Mouse (Mus musculus): ENCODE measurements around the gene Gpr150.

The Gpr150 gene

DNA sequence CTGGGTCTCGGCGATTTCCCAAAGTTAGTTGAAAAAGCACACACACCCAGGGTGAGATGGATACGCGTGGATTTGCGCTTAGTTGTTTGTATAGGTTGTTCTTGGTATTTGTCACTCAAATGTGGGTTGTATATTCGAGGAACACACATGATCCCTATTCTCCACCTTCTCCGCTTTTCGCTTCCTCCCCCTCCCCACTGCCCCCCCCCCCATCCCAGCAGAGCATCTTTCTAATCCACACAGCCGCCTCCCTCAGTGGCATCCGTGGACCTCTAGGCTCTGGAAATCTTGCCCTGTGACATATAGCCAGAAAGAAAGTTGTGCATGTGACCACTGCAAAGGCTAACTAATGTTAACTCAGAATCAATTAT lies at the start of gene Gpr150:
Gpr150 (minus strand) TSS at position 101 of the 371 bp plus-strand sequence.
- no peak for DNase-seq

- no peak for DNase-seq
These were observed 45.2 kb upstream of the Gpr150 start for GRCm38 (mm10) chr13:76101989-76102388.

GRCm38 (mm10) chr13:76098493-76099303 lies 41.9 kb upstream of the Gpr150 start, which contains the start of the genes Arsk and Ttc37:
Gene Arsk, minus strand, starts transcription at chr13:76098660.
Gene Ttc37, plus strand, starts transcription at chr13:76098734.
- peak; percentile 91 to 94 for DNase-seq

GRCm38 (mm10) chr13:76098116-76098492 lies 41.3 kb upstream of the Gpr150 start:
- DNase-seq = no peak

- DNase-seq = no peak
These were observed 17.5 kb upstream of the Gpr150 start for GRCm38 (mm10) chr13:76074323-76074722.

GRCm38 (mm10) chr13:76064363-76064945 lies 7.7 kb upstream of the Gpr150 start:
- DNase-seq = no peak

- no peak for DNase-seq
These were observed 6.8 kb upstream of the Gpr150 start for GRCm38 (mm10) chr13:76063548-76063947.

- no peak for DNase-seq
These were observed 5.8 kb upstream of the Gpr150 start for GRCm38 (mm10) chr13:76062569-76062968.

DNA sequence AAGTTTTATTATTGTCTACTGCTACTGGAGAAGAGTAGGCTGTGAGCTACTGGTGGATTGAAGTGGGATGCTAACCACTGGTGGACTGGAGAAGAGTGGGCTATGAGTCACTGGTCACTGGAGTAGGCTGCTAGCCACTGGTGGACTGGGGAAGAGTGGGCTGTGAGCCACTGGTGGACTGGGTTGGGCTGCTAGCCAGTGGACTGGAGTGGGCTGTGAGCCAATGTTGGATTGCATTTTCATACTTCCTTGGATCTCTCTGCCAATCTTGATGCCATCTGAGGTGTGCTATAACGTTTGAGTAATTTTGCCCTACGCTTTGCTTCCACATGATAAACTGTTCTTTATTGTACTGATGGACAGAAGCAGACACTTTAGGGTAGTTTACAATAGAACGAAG lies 5.3 kb upstream of the Gpr150 start:
- DNase-seq = no peak

DNA sequence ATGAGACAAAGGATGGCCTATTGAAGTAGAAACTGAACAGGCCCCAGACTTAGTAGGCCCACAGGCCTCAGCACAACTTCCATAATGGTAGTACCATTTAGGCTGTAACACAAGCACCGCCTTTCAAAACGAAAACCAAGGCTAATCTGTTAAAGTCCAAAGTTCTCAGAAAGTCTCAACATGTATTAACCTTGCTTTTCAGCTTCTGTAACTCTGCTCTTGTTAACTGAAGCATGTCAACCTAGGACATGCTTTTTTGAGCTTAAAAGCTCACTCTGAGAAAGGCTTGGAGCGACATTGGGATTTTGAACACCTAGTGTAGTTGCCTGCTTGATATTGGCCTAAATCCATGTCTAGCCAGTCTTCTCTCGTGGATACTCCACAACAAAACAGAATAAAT lies 2.8 kb upstream of the Gpr150 start:
- no peak for DNase-seq

DNA sequence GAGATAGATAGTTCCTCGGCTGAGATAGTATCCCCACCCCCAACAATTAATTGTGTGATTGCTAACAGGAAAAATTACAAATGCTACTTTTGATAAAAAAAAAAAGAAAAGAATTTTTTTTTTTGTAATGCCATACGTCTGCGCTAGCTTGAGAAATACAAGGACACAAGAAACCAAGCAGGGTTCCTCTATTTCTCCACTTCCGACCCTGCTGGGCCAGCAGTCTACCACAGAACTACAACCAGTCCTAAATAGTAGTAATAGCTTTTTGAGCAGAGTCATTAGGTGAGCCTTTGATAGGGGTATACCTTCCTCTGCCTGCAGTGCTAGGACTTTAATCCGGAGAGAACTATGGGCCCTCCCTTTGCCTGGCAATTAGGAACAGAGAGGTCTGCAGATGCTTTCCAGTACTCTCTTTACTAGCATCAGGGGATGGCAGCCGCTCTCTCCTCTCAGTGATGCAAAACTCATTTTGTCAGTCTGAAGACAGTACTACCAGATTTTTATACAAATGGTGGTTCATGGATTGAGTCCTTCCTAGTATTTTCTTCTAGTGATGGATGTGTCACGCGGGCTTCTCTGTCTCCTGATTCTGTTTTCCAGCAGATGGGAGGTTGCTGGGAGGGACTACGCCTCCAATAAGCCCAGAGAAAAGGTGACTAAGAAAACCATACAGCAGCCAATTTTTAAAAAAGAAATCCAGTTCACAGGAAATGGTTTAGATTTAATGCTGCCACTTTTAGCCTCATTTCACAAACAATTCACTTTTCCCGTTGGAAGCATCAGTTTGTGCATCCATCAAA lies 672 bp upstream of the Gpr150 start:
- DNase-seq = no peak

DNA sequence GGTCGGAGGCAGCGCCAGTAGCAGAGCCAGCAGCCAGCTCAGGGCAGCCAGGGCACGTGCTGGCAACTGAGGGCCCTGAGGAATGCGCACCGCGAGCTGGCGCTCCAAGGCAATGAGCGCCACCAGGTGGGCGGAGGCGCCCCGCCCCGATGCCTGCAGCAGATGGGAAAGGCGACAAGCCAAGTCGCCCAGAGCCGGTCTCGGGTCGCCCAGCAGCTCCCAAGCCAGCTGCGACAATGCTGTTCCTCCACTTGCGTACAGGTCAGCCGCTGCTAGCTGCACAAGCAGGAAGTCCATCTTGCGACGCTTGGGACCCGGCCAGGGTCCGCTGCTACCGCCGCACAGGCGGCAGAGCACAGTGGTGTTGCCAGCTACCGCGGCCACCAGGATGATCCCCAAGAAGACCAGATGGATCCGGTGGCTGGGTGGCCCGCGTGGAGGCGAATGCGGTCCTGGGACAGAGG lies 503 bp downstream of the Gpr150 start:
- DNase-seq = peak; percentile 77 to 78

DNA sequence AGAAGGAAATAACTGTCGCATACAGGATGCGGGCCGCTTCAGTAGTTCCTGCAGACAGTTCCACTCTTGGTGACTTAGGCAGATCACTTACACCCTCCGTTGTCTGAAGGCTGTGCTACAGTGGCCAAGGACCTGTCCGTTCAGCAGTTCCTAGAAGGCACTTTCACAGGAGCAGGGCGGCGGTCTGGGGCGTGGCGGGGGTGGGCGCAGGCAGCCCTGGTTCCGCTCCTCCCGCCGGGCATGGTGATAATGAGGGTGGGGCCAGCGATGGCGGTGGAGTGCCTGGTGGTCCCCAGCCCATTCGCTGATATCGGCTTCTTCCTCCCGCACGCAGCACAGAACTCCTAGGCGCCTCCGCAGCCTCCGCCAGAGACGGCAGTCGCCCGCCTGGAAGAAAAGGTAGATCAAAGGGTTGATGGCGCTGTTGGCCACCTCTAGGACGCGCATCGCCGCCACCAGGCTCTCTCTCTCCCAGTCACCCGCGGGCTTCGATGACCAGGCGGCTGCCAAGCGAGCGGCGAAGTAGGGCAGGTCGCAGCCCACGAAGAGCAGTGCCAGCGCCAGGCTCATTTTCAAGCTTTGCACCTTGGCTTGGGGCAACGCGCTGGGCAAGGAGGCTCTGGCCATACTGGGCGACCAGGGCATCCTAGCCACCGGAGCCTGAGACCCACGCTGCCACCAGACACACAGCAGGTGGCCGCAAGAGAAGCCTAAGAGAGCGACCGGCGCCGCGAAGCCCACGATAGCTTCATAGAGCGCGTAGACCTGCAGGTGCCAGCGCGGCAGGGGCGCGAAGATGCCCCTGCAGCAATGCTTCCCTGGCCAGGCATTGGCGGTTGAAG lies 1.2 kb downstream of the Gpr150 start:
- peak; percentile 28 to 34 for DNase-seq

DNA sequence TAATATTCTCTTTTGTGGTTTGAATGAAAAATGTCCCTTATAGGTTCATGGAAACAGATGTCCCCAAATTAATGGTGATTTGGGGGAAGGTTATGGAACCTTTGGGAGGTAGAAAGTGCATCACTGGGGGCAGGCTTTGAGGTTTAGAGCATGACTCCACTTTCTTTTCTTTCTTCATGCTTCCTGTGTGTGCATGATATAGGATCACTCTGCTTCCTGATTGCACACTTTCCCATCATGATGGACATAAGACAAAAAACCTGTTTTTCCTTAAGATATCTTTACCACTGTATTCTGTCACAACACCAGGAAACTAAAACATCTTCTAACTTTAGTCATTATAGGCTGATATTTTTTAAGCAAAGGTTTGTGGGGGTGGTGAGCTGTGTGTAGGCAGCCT lies 11.8 kb downstream of the Gpr150 start:
- DNase-seq = no peak

DNA sequence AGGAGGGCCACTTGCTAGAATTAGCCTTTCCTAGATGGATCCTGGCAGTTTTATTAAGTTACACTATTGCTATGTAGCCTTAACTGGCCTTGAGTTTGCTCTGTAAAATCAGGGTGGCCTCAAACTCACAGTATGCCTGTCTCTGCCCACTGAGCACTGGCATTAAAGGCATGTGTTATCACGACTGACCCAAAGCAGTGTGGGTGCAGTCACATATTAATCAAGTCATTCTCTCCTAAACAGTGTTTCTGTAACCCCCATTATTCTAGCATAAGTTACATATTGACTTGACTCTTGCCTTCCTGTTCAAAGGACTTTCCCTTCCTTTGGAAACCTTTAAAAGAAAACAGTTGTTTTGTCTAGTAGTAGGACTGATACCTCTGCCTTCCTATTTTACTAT lies 14.3 kb downstream of the Gpr150 start:
- DNase-seq = no peak

DNA sequence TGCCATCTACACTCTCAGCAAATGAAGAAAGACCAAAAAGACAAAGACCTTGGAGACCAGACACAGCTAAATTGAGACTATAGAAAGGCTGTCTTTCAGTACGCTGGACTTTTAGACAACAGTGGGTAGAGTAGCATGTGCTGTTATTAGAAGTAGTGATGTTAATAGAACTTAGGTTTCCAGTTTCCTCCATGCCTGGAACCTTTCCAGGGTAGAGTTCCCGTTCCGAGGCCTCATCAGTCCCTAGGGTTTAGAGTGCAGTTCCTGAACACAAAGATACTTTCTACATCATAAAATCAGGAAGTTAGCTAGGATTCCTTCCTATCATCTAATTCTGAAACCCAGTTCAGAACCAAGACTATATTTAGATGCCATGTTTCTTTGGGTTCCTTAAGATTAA lies 32.2 kb downstream of the Gpr150 start:
- DNase-seq = no peak

DNA sequence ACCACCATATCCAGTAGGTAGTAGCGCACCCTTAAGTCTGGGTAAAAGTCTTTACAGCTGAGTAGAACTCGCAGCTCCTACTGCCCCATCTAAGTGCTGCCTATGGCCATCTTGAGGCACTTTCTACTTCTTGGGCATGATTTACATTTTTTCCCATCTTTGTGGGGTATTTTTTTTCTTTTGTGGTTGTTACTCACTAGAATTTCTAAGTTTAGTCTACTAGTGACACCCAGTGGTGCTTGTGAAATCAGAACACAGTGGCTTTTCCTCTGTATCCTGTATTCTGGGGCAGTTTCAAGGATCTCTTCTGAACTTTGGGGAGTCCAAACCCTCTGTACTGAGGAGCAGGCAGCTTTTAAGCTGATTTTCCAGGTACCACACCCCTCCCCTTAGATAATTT lies 35.0 kb downstream of the Gpr150 start:
- DNase-seq = peak in 1 of 2 experiments; percentile 6

GRCm38 (mm10) chr13:76018844-76019400 lies 37.9 kb downstream of the Gpr150 start:
- DNase-seq = peak; percentile 24 to 28

GRCm38 (mm10) chr13:76017974-76018843 lies 38.6 kb downstream of the Gpr150 start, which contains the start of gene Rfesd:
Gene Rfesd, minus strand, starts transcription at chr13:76018719.
- DNase-seq = peak; percentile 97

DNA sequence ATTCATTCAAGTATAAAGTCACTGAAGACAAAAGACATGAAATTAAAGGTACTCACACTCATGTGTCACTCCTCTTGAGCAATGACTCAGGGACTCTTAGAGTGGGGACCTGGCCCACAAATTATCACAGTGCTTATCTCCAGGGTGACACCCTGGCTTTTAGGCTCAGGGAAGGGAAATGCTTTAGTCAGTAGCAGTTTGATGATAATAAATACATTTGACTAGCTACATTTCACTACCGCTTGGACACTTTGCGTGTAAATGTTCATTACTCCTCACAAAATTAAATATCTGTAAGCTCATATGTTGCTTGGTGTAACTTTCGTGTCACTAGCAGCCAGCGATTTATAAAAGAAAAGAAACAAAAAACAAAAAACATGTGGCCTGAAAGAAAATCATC lies 39.3 kb downstream of the Gpr150 start:
- DNase-seq = peak in 1 of 2 experiments; percentile 6

- no peak for DNase-seq
These were observed 42.3 kb downstream of the Gpr150 start for GRCm38 (mm10) chr13:76014511-76014910.

Measured in B cell, adult 2 months (primary cell).